Mouse (Mus musculus) G1E (cell line): Measurements from ENCODE around the gene Psen1.

Experiments
- CTCF ChIP-seq: IDR thresholded peaks from 2 replicates; pipeline ENCODE4 v1.5.1; 2012; ENCODE audit warnings: low read depth, low read length, inconsistent platforms, mixed read lengths
- POLR2AphosphoS5 ChIP-seq: IDR thresholded peaks from 2 replicates; pipeline ENCODE4 v1.6.1; 2012; ENCODE audit warnings: low read depth, low read length, inconsistent platforms; ENCODE audit not compliant: insufficient replicate concordance

GRCm38 (mm10) chr12:83776766-83777165 lies 88.8 kb downstream of the Psen1 start:
- TF ChIP-seq CTCF (no peak), POLR2AphosphoS5 (no peak)
